Mouse (Mus musculus) gastrocnemius, postnatal 25 days (tissue): Measurements from ENCODE around the gene Acvr2b. TPM values are rescaled to one million over a fixed set of nuclear protein-coding genes. Genes with fewer than 3 reads are reported as not detected.

Source experiments
- DNase-seq: peaks from one replicate; pipeline ENCODE4 v3.0.0; 2022
- total RNA-seq, 2 experiments: library from RNA; stranded (reverse); gene quantifications; 1 replicate in 1 of 2; 2 replicates in 1 of 2; pipeline ENCODE4 v1.2.3; 2021

The Acvr2b gene
- total RNA-seq, 2 experiments from 2014 or later: 9.4 to 11.9 TPM

DNA sequence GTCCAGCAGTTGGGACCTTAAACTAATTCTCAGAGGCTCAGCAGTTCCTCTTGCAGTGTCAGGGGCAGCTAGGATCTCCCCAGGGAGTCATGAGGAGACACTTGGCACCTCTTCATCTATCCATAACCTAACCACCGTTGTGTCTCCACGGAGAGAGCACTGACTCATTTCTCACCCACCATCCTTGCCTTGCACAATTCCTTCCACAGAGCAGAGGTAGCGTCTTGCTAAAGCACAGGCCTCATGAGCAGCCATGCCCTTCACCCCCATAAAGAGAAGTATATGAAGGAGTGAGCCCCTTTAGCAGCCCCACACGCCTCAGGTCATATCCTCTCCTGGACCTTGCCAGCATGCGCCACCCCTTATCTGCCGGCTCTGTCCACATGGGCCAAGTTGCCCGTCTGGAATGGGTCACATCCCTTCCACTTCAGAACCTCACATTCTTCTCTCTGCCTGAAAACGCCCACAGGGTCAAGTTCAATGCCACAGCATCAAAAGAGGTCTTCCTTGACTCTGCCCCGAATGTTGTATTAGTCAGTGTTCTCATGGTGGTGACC is 71.8 kb downstream of the Acvr2b start:
- DNase-seq: no peak

DNA sequence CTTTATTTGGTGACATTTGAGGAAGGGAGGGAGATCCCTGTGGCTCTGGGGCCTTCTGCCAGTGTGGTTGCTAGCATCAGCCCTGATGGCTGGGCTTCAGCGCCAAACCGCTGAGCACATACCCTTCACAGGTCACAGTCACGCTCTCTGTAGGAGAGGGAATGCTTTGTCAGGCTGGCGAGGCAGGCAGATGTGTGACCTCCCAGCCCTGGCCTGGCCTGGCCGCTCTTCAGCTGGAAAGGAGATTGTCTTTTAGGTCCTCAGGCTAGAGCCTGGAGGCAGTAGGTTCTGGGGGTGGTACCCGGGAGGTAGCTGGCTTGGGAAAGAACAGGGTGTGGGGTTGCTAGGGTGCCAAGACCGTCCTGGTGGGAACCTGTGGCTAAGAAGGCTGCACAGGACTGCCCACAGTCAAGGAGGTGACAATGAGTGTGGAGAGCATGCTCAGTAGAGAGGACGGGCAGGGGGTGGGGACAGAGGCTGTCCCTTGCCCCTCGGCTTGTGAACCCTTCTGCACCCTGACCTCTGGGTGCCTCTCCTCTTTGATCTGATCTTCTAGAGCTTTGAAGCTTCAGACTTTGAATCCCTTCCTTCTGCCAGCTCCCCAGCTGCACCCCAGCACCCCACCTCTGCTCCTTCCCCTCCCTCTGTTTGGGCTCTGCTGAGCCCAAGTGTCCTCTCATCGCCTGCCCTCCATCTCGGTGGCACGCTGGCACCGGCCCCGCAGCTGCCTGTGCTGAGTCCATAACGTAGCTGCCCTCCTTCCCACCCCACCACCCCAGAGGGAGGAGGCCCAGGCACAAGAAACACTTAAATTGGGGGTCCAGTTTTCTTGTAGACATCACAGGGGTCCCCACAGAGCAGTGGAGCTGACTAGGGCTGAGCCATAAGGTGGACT is 73.0 kb downstream of the Acvr2b start:
- no peak for DNase-seq

DNA sequence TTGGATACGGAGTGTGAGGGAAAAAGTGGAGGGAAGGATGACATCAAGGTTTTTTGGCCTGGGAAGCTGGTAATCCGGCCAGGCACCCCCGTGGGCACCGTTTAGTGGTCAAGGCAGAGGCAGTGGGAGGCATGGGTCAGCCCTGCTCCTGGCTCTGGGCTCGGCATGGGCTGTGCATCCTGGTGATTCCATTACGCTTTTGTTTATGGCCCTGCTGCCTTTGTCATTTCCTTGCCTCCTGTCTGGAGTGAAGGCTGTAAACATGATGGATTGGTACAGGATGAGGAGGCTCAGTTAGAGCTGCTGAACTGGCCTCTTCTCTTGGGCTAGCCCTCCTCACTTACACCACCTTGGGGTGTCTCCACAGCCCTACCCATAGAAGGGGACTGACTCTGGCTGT is 75.8 kb downstream of the Acvr2b start:
- DNase-seq: no peak

DNA sequence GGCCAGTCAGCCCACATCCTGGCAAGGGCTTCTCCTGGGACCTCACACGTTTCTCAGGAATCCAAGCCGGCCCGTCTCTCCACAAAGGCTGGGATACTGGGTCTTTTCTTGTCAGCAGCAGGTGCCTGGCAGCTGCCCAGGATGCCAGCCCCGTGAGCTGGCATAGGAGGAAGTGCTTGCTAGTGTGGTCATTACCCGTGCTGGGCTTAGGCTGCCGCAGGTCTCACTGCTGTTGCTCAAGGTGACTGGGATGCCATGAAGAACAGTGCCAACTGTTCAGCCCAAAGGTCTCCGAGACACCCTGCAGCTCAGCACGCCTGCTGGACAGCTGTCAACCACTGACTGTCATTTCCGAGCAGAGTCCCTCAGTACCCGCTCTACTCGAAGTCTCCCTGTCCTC is 76.4 kb downstream of the Acvr2b start:
- DNase-seq: no peak

DNA sequence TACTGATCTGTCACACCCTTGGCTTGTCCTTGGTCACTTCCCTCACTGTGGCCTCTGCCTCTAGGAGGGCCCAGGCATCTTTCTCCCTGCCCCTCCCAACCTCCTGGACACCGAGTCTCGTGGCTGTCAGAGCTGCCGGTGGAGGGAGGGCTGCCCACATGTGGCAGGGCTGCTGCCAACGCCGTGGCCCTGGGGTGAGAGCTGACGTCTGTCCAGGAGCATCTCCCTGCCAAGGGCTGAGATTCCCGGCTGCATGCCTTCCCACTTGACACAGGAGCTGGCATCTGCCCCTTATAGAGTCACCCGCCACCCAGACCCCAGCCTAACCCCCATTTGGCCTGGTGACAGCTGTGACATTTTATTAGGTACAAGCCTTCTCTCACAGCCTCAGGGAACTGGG is 77.4 kb downstream of the Acvr2b start:
- DNase-seq: peak; percentile 71

DNA sequence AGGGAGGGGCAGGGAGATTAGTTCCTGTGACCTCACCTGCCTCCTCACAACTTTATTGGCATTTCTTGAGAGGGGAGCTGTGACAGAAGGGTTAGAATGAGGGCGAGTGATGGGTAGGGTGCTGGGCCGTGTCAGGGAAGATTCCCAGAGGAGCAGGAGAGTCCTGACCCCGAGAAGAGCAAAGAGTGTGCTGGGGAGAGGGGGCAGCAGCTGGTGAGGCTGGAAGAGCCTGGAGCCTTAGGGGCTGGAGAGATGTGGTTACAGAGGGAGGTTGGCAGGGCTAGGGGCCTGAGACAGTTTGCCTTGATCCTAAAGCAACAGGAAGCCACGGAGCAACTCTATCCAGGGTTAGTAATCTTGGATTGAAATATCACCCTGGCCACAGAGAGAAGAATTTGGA is 79.7 kb downstream of the Acvr2b start:
- DNase-seq: no peak

DNA sequence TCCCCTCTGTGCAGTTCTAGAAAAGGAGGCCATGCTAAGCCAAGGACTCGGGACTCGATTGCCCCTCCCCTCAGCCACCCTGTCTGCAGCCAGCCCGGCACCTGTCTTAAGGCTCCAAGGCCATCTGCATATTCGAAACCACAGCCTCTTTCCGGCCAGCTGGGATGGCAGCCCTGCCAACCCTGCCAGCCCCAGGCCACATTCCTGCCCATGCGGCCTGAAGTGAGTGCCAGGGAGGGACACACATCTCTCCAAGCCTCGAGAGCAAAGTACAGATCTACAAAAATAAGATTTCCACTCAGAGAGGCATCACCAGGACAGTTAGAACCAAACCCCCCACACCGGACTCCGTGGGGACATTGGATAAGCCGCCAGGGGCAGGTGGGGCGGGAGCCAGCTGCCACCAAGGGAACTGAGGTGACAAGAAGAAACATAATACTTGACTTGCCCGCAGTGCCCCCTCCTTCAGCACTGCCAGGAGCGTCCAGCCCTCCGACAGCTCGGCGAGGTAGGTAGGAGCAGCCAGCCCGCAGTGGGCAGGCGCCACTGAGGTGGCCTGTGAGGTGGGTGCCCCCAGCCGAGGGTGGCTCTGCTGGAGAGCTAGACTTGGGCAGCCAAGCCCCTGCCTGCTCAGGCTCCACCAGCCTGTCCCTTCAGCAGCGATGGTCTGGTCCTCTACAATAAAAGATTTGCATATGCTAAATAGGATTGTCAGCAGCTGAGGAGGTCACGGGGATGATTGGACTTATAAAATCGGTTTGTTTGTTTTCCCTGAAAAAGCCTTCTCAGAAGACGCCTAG is 81.8 kb downstream of the Acvr2b start:
- DNase-seq: peak; percentile 79

DNA sequence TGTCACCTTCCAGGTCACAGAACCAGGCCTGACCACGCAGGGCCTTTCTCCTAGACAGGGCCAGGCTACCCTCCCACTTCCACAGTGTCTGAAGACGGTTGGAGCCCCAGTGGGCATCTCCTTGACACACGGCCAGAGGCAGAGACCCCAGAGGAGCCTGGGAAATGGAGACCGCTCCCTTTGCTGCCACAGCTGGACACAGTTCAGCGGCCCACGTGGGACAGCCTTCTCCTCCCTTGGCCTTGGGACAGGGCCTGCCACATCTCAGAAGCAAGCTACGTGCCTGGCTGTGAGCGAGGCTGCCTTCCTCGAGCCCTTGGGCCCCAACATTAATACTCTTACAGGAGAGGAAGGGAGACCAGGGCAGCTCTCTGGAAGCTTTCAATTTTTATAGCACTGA is 82.5 kb downstream of the Acvr2b start:
- DNase-seq: no peak

Other genes starting within 250 kb of the Acvr2b start
- 1 to 10 TPM in 1 of 2 experiments, under 1 TPM in 1; 0.49 to 2.6 TPM for gene Acaa1b, start 245.0 kb upstream of the Acvr2b start, total RNA-seq
- gene Gm47289, start 243.0 kb upstream of the Acvr2b start, total RNA-seq: not detected
- gene Slc22a13, start 193.0 kb upstream of the Acvr2b start, total RNA-seq: not detected
- gene Oxsr1, start 79.7 kb upstream of the Acvr2b start, total RNA-seq: 10 to 100 TPM; 42.5 to 43.1 TPM
- gene Acaa1a, start 62.4 kb upstream of the Acvr2b start, total RNA-seq: 10 to 100 TPM; 38.3 to 40.9 TPM
- gene Myd88, start 60.7 kb upstream of the Acvr2b start, total RNA-seq: 1 to 10 TPM; 4.3 to 5.0 TPM
- gene Xylb, start 44.7 kb upstream of the Acvr2b start, total RNA-seq: under 1 TPM; 0.08 to 0.48 TPM
- not detected for gene Slc22a14, start 36.6 kb upstream of the Acvr2b start, total RNA-seq
- gene Exog, start 42.8 kb downstream of the Acvr2b start, total RNA-seq: 1 to 10 TPM; 1.4 to 1.7 TPM
- gene Scn5a, start 176.9 kb downstream of the Acvr2b start, total RNA-seq: under 1 TPM; 0.10 to 0.24 TPM